Mouse (Mus musculus) liver, adult 2 months (tissue): Measurements from ENCODE around the gene Itsn1.

ENCODE experiments used
- CTCF ChIP-seq: fragments of 200-500 bp; IDR thresholded peaks from 2 replicates; pipeline ENCODE4 v1.5.1; 2011; ENCODE audit warnings: low read depth, low read length, control low read depth
- POLR2A ChIP-seq: fragments of 200-500 bp; IDR thresholded peaks from 2 replicates; pipeline ENCODE4 v1.6.1; 2011; ENCODE audit warnings: low read length, control low read depth; ENCODE audit not compliant: insufficient read depth; ENCODE audit errors: extremely low read depth

DNA sequence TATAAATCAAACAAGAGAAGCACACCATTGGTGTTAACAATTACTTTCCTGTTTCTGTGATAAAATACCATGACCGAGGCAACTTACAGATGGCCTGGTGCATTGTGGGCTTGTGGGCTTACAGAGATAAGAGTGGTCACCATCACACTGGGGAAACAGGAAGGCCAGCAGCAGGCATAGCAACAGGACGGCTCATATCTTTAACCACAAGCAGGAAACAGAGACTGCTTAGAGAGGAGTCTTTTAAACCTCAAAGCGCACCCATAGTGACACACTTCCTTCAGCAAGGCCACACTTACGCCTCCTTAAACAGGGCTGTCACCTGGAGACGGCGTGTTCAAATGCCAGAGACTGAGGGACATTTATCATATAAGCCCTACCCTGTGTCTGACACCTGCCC lies 60.6 kb downstream of the Itsn1 start:
- TF ChIP-seq POLR2A (no peak), CTCF (no peak)
